Comparison of ENCODE assay signal across 8 mouse cellular contexts in the genomic region with DNA sequence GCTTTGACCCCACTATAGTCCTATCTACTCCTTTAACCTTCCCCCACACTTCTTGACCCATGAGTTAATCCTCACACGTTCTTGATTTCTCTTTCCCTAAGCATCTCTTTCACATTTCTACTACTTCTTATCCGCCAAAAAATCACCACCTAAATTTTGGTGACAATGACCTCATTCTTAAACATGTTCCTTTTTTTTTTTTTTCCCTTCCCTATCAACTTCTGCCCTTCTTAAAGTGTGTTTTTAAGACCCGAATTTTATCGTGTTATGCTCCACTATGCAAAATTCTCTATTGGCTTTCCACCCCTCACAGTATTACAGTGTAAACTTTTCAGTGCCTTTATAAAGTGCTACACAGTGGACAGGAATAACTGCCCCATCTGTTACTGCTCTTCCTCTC. TPM values are rescaled to one million over a fixed set of nuclear protein-coding genes. Genes with fewer than 3 reads are reported as not detected.
DNase-seq lines count a peak whose midpoint lies in the region; ATAC-seq and TF ChIP-seq lines count a peak whose summit lies in the region.

No protein-coding gene starts in this region.

- no peaks in the 10 kb centered on the region for H3K9me3 ChIP-seq in heart, embryonic 15.5 days (replicated peaks)
- no peaks in the 10 kb centered on the region for H3K9me3 ChIP-seq in embryonic facial prominence, embryonic 12.5 days
- H3K9me3 ChIP-seq in intestine, embryonic 15.5 days = no peaks in the 10 kb centered on the region
- H3K9me3 ChIP-seq in midbrain, embryonic 16.5 days (replicated peaks; ENCODE audit: control insufficient read depth, low read length, poor library complexity, severe bottlenecking) = no peaks in the 10 kb centered on the region

- 0 out of 2 replicates have a peak overlapping the region, but pooled peaks have one; percentile 96 for H3K9ac ChIP-seq in heart, embryonic 15.5 days
- no peak overlapping the region for H3K9ac ChIP-seq in embryonic facial prominence, embryonic 12.5 days
- no peak overlapping the region for H3K9ac ChIP-seq in intestine, embryonic 15.5 days
- peak overlapping the region; percentile 92; the same call in 1 of the 2 replicates for H3K9ac ChIP-seq in midbrain, embryonic 16.5 days (ENCODE audit: low read depth, low read length)

- peak overlapping the region; percentile 94 for H3K4me3 ChIP-seq in heart, embryonic 15.5 days
- peak overlapping the region; percentile 75 for H3K4me3 ChIP-seq in embryonic facial prominence, embryonic 12.5 days
- H3K4me3 ChIP-seq in intestine, embryonic 15.5 days (replicated peaks) = peak overlapping the region; percentile 83; the same call in 1 of the 2 replicates
- peak overlapping the region; percentile 96; the same call in 1 of the 2 replicates for H3K4me3 ChIP-seq in midbrain, embryonic 16.5 days (ENCODE audit: low read depth, low read length)
- no peak overlapping the region for H3K4me3 ChIP-seq in left cerebral cortex, adult 2 months

- 58% methylated on average over 4 of the region's 4 CpGs for WGBS in heart, embryonic 15.5 days
- WGBS in embryonic facial prominence, embryonic 12.5 days = 75% methylated on average over 4 of the region's 4 CpGs
- WGBS in intestine, embryonic 15.5 days = 85% methylated on average over 4 of the region's 4 CpGs
- 70% methylated on average over 4 of the region's 4 CpGs for WGBS in midbrain, embryonic 16.5 days

- no peaks in the 10 kb centered on the region for H3K27me3 ChIP-seq in heart, embryonic 15.5 days
- H3K27me3 ChIP-seq in embryonic facial prominence, embryonic 12.5 days = no peaks in the 10 kb centered on the region
- no peaks in the 10 kb centered on the region for H3K27me3 ChIP-seq in intestine, embryonic 15.5 days (replicated peaks)
- no peaks in the 10 kb centered on the region for H3K27me3 ChIP-seq in midbrain, embryonic 16.5 days (ENCODE audit: control insufficient read depth, insufficient read depth, low read depth, low read length)

- H3K27ac ChIP-seq in heart, embryonic 15.5 days = peak overlapping the region; percentile 99
- peak overlapping the region; percentile 97; the same call in 1 of the 2 replicates for H3K27ac ChIP-seq in embryonic facial prominence, embryonic 12.5 days
- no peak overlapping the region for H3K27ac ChIP-seq in intestine, embryonic 15.5 days
- no peak overlapping the region for H3K27ac ChIP-seq in midbrain, embryonic 16.5 days (ENCODE audit: low read length)
- no peak overlapping the region for H3K27ac ChIP-seq in left cerebral cortex, adult 2 months

- no peak for ATAC-seq in heart, embryonic 15.5 days (replicated peaks; ENCODE audit: insufficient number of reproducible peaks, insufficient read depth, low FRiP score, low read depth)
- ATAC-seq in embryonic facial prominence, embryonic 12.5 days (ENCODE audit: insufficient number of reproducible peaks, insufficient read depth, low FRiP score, low TSS enrichment) = no peak
- no peak for ATAC-seq in intestine, embryonic 15.5 days
- ATAC-seq in midbrain, embryonic 16.5 days = no peak

- peaks cover 10% of the 10 kb centered on the region for H3K36me3 ChIP-seq in heart, embryonic 15.5 days
- H3K36me3 ChIP-seq in embryonic facial prominence, embryonic 12.5 days = 0 out of 2 replicates have a peak, but pooled peaks cover 4% of the 10 kb centered on the region
- H3K36me3 ChIP-seq in intestine, embryonic 15.5 days = no peaks in the 10 kb centered on the region
- peaks cover 6% of the 10 kb centered on the region; the same call in 1 of the 2 replicates for H3K36me3 ChIP-seq in midbrain, embryonic 16.5 days (ENCODE audit: control insufficient read depth, insufficient read depth, low read length)

- intact Hi-C loops in heart, postnatal 25 days (cut with DNase I) = loop anchor here (5.0 kb wide), 1 partner anchor 266 kb away; a partner anchor contains a TSS
- intact Hi-C loops in left cerebral cortex, adult 2 months (cut with DNase I) = loop anchor here (2.0 to 5.0 kb wide), 3 partner anchors 70 to 231 kb away; a partner anchor contains a TSS

- peaks cover 21% of the 10 kb centered on the region for H3K4me1 ChIP-seq in heart, embryonic 15.5 days (replicated peaks)
- peaks cover 12% of the 10 kb centered on the region for H3K4me1 ChIP-seq in embryonic facial prominence, embryonic 12.5 days
- H3K4me1 ChIP-seq in intestine, embryonic 15.5 days (replicated peaks) = peaks cover 7% of the 10 kb centered on the region
- peaks cover 25% of the 10 kb centered on the region for H3K4me1 ChIP-seq in midbrain, embryonic 16.5 days (ENCODE audit: control insufficient read depth, insufficient read depth, low read length)

- H3K4me2 ChIP-seq in heart, embryonic 15.5 days = peak overlapping the region; percentile 79
- peak overlapping the region; percentile 58 for H3K4me2 ChIP-seq in embryonic facial prominence, embryonic 12.5 days (replicated peaks)
- peak overlapping the region; percentile 81 for H3K4me2 ChIP-seq in intestine, embryonic 15.5 days (replicated peaks)
- H3K4me2 ChIP-seq in midbrain, embryonic 16.5 days (ENCODE audit: low read length) = peak overlapping the region; percentile 78

- no peak for DNase-seq in heart, postnatal 25 days (ENCODE audit: low spot score)
- no peak for DNase-seq in right cerebral cortex, postnatal 14 days
- no peak for DNase-seq in left cerebral cortex, adult 2 months (ENCODE audit: extremely low spot score in 1 of 2, low spot score in 2 of 2)
- DNase-seq in left cerebral cortex, adult 8-10 months (ENCODE audit: low spot score in 2 of 2) = no peak

- TF ChIP-seq CTCF in left cerebral cortex, adult 2 months (IDR thresholded peaks at IDR 0.05) = no peak

RNA-seq across cellular contexts. Expression of a gene that starts 1.5 kb away (rescaled TPM):
- polyA plus RNA-seq in heart, embryonic 15.5 days (2015; fragmentation: Nextera tagmentation; extraction: Ambion mirVana) = 30.3 and 33.0 TPM in 2 replicates
- 10 to 100 TPM; 17.4 to 19.8 TPM for total RNA-seq in heart, postnatal 25 days (2021)
- 42.3 and 45.4 TPM in 2 replicates for polyA plus RNA-seq in embryonic facial prominence, embryonic 12.5 days (2016; fragmentation: Nextera tagmentation; extraction: Ambion mirVana)
- polyA plus RNA-seq in intestine, embryonic 15.5 days (2015; fragmentation: Nextera tagmentation; extraction: Ambion mirVana) = 31.6 and 34.2 TPM in 2 replicates
- 18.0 and 19.4 TPM in 2 replicates for polyA plus RNA-seq in midbrain, embryonic 16.5 days (2015; fragmentation: Nextera tagmentation; extraction: Ambion mirVana)
- total RNA-seq in left cerebral cortex, adult 2 months (2021) = 10 to 100 TPM; 14.3 to 14.9 TPM
- total RNA-seq in left cerebral cortex, adult 8-10 months (2022) = 10 to 100 TPM; 12.0 to 16.5 (median 13.3) TPM

Comparison
In these comparisons a context has a peak if more than half of its experiments do, and no peak if none do; other contexts are left out.
1. H3K27ac ChIP-seq: peak in heart, embryonic 15.5 days (single experiment) and embryonic facial prominence, embryonic 12.5 days (single experiment); none in intestine, embryonic 15.5 days (single experiment), midbrain, embryonic 16.5 days (single experiment) and left cerebral cortex, adult 2 months (single experiment).
2. H3K9ac ChIP-seq: peak in heart, embryonic 15.5 days (single experiment) and midbrain, embryonic 16.5 days (single experiment); none in embryonic facial prominence, embryonic 12.5 days (single experiment) and intestine, embryonic 15.5 days (single experiment).
3. Peak in every context shown above with its lines, with median percentiles within 50 percentile points of each other: H3K4me2 ChIP-seq.